Mouse (Mus musculus): ENCODE data around the gene Zap70.

- TF ChIP-seq CTCF (conservative IDR thresholded peaks at IDR 0.05; ENCODE audit: low read length), result no peak
- TF ChIP-seq NANOG (IDR thresholded peaks at IDR 0.05; ENCODE audit: borderline replicate concordance, low read length), result no peak
- TF ChIP-seq POU5F1 (IDR thresholded peaks at IDR 0.05; ENCODE audit: borderline replicate concordance, low read length), result no peak
Observed at GRCm38 (mm10) chr1:36753932-36754675, 7.5 kb upstream of the Zap70 start.

All from E14TG2a.4 (cell line).